Mouse (Mus musculus) C2C12 (cell line): ENCODE results near the gene Col6a1.

Experiments used
- CEBPB ChIP-seq: IDR thresholded peaks from one replicate; pipeline ENCODE4 v1.6.1; 2011; ENCODE audit warnings: low read depth, mild to moderate bottlenecking, control low read depth, moderate library complexity
- CTCF ChIP-seq: IDR thresholded peaks from one replicate; pipeline ENCODE4 v1.5.1; 2011; ENCODE audit not compliant: control insufficient read depth, insufficient read depth, insufficient read length
- MAX ChIP-seq: IDR thresholded peaks from one replicate; pipeline ENCODE4 v1.6.1; 2011; ENCODE audit warnings: mild to moderate bottlenecking, control low read depth
- USF1 ChIP-seq: IDR thresholded peaks from one replicate; pipeline ENCODE4 v1.6.1; 2011; ENCODE audit warnings: low read depth, mild to moderate bottlenecking, control low read depth, moderate library complexity

DNA sequence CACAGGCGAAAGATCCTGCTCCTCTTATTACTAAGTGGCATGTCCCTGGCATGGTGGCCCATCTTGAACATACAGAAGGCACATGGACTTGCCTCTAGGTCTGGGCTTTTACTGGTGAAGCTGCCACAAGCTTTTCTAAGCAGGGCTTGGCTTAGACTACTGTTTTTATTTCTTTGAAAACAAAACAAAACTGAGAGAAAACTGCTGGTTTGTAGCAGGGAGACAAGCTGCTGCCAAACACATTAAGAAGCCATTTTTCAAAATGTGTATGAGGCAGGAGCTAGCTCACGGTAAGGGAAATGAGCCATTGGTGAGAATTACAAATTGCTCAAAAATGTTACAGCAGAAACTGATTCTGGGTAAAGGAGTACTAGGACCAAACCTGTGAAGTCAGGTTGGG lies 24.5 kb downstream of the Col6a1 start:
- TF ChIP-seq CTCF: no peak
- no peak for TF ChIP-seq MAX
- TF ChIP-seq CEBPB: no peak
- TF ChIP-seq USF1: no peak
